Mouse (Mus musculus) ES-Bruce4 (cell line): Measurements from ENCODE around the gene Trim15. TPM values are rescaled to one million over a fixed set of nuclear protein-coding genes. Genes with fewer than 3 reads are reported as not detected.

Experiments
- H3K27ac ChIP-seq: 2 replicates; pipeline ENCODE4 v1.5.1; 2012; ENCODE audit warnings: low read length, inconsistent platforms; ENCODE audit not compliant: insufficient read depth
- H3K27me3 ChIP-seq: 2 replicates; pipeline ENCODE4 v1.6.1; 2012; ENCODE audit warnings: mild to moderate bottlenecking, low read length, inconsistent platforms; ENCODE audit not compliant: control insufficient read depth, poor library complexity, insufficient read depth, severe bottlenecking
- H3K36me3 ChIP-seq: 2 replicates; pipeline ENCODE4 v1.6.1; 2012; ENCODE audit warnings: inconsistent platforms, mild to moderate bottlenecking, low read length, moderate library complexity; ENCODE audit not compliant: control insufficient read depth, poor library complexity, insufficient read depth, severe bottlenecking
- H3K4me1 ChIP-seq: one replicate; pipeline ENCODE4 v1.8.1; 2011; ENCODE audit warnings: low read length; ENCODE audit not compliant: control insufficient read depth, insufficient read depth
- H3K4me3 ChIP-seq: 2 replicates; pipeline ENCODE4 v1.5.1; 2011; ENCODE audit warnings: low read depth, mild to moderate bottlenecking, low read length
- H3K9ac ChIP-seq: 2 replicates; pipeline ENCODE4 v1.6.1; 2012; ENCODE audit warnings: low read depth, mild to moderate bottlenecking, inconsistent platforms; ENCODE audit not compliant: poor library complexity, severe bottlenecking
- H3K9me3 ChIP-seq: replicated peaks from 2 replicates; pipeline ENCODE4 v1.6.1; 2012; ENCODE audit warnings: mild to moderate bottlenecking, low read length, inconsistent platforms; ENCODE audit not compliant: control insufficient read depth, poor library complexity, insufficient read depth, severe bottlenecking
- CTCF ChIP-seq: IDR thresholded peaks from one replicate; pipeline ENCODE4 v1.8.1; 2011; ENCODE audit warnings: low read depth, low read length
- EP300 ChIP-seq: IDR thresholded peaks from 2 replicates; pipeline ENCODE4 v1.6.1; 2011; ENCODE audit warnings: low read depth, low read length; ENCODE audit not compliant: insufficient read depth
- POLR2A ChIP-seq: IDR thresholded peaks from one replicate; pipeline ENCODE4 v1.8.1; 2011; ENCODE audit warnings: low read length; ENCODE audit not compliant: insufficient read depth
- polyA plus RNA-seq: library from polyadenylated mRNA; stranded (reverse); fragments of >200 nt; gene quantifications from 2 replicates; pipeline ENCODE4 v1.2.4, GENCODE M21; 2011; ENCODE audit warnings: low read depth; ENCODE audit not compliant: missing spikeins, insufficient read depth, insufficient read length

Trim15 gene
- polyA plus RNA-seq, 1 experiment = not detected

DNA sequence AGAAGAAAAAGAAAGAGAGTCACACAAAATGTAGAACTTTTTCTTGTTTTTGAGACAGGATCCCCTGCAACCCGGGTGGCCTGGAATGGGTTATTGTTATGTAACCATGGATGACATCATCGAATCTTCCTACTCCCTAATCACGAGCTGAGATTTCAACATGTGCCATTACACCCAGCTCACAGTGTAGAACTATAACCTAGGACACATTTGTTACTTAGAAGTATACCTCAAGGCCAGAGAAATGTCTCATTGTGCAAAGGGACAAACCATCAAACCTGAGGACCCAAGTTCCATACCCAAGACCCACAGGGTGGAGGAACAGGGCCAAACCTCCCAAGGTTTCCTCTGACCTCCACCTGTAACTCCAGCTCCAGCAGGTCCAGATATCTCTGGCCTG, 36.6 kb upstream of the Trim15 start:
- Histone ChIP-seq H3K36me3 (no peaks in the 10 kb centered on the region), H3K9me3 (no peaks in the 10 kb centered on the region), H3K4me1 (peaks cover 2% of the 10 kb centered on the region), H3K27ac (no peak overlapping the region; the same call in 1 of the 2 replicates), H3K4me3 (no peak overlapping the region), H3K9ac (no peak overlapping the region), H3K27me3 (no peaks in the 10 kb centered on the region)
- TF ChIP-seq CTCF (no peak), EP300 (no peak), POLR2A (no peak)

DNA sequence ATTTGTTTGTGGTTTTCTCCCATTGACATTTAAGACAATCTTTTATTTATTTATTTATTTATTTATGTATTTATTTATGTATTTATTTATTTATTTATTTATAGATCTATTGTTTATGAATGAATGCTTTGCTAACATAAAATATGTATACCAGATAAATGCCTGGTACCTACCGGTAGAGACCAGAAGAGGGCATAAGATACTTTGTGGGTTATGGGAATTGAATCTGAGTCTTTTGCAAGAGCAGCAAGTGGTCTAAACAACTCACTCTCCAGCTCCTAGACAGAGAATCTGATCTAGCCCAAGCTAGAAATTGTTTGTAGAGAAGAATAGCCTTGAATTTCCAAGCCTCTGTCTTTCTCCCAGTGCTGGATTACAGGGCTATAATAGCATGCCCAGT, 33.7 kb upstream of the Trim15 start:
- TF ChIP-seq POLR2A (no peak), CTCF (no peak), EP300 (no peak)
- no peaks in the 10 kb centered on the region for H3K9me3 ChIP-seq
- H3K9ac ChIP-seq = no peak overlapping the region
- H3K4me3 ChIP-seq = no peak overlapping the region
- H3K27ac ChIP-seq = no peak overlapping the region
- H3K27me3 ChIP-seq = no peaks in the 10 kb centered on the region
- no peaks in the 10 kb centered on the region for H3K36me3 ChIP-seq
- no peaks in the 10 kb centered on the region for H3K4me1 ChIP-seq

DNA sequence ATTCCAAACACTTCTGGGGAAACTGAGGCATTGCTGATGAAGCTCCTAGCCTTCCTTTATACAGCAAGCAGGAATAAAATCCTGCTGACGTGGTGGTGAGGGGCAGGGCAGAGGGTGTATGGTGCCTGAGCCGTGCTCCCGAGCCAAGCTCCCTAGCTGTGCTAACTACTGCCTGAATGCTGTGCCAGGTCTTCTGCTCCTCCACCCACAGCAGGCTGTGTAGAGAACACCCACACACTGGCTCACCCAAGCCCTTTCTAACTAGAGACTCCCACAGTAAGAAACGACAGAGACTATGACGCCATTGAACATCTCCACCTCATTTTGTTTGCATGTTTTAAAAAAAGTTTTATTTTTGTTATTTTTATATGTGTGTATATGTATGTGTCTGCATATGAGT, 33.0 kb upstream of the Trim15 start:
- TF ChIP-seq CTCF = no peak
- TF ChIP-seq POLR2A = no peak
- no peak for TF ChIP-seq EP300
- no peaks in the 10 kb centered on the region for H3K4me1 ChIP-seq
- no peak overlapping the region for H3K9ac ChIP-seq
- no peaks in the 10 kb centered on the region for H3K9me3 ChIP-seq
- no peaks in the 10 kb centered on the region for H3K27me3 ChIP-seq
- no peak overlapping the region for H3K4me3 ChIP-seq
- no peak overlapping the region for H3K27ac ChIP-seq
- no peaks in the 10 kb centered on the region for H3K36me3 ChIP-seq

DNA sequence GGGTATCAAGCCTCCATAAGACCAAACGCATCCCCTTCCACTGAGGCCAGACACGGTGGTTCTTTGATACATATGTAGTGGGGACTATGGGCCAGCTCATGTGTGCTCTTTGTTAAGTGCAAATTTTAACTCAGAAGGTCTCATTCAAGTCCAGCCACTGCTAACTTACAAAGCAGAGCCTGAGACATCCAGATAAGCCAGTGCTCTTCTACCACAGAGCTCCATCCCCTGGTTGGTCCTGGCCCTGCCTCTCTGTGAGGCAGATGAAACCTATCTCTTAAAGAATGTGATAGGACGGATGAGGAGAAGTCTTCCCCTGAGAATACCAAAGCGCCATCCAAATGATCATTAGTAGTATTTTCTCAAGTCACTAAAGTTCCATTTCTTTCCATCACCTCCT, 32.4 kb upstream of the Trim15 start:
- Histone ChIP-seq H3K4me1 (no peaks in the 10 kb centered on the region), H3K27ac (no peak overlapping the region), H3K9ac (no peak overlapping the region), H3K9me3 (no peaks in the 10 kb centered on the region), H3K27me3 (no peaks in the 10 kb centered on the region), H3K4me3 (no peak overlapping the region), H3K36me3 (no peaks in the 10 kb centered on the region)
- TF ChIP-seq EP300 = no peak
- no peak for TF ChIP-seq POLR2A
- TF ChIP-seq CTCF = no peak

DNA sequence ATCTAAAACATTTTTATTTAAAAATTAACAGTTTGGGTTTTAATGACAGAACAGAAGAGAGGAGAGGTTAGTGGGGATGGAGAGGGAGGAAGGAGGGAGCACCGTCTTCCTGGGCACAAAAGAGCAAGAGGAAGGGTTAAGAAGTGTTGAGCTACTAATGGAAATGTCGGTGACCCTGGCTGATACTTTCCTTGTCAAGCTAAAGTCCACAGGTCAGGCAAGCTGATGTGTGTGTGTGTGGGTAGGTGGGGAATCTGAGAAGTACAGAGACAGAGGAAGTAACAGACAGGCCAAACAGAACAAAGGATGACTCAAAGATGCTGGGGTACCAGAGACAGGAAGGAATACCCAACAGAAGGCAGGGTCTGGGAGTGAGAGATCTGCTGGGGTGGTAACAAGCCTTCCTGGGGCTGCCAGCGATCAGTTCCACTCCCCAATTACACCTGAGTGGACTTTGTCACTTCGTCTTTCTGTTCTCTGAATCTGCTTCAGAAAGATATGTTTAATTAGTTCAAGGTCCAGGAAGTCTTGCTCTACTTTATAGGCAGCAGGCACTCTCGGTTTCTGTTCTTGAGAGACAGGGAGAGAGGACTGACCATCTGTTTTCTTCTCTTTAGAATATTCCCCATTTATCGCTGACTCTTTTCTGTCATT, 30.7 kb upstream of the Trim15 start, which contains the start of gene Trim31:
Gene Trim31 (plus strand): TSS at position 567 of the 654 bp plus-strand sequence.
- TF ChIP-seq EP300 (no peak), POLR2A (no peak), CTCF (no peak)
- Histone ChIP-seq H3K9ac (no peak within 1 kb of the TSS), H3K27ac (no peak within 1 kb of the TSS)

DNA sequence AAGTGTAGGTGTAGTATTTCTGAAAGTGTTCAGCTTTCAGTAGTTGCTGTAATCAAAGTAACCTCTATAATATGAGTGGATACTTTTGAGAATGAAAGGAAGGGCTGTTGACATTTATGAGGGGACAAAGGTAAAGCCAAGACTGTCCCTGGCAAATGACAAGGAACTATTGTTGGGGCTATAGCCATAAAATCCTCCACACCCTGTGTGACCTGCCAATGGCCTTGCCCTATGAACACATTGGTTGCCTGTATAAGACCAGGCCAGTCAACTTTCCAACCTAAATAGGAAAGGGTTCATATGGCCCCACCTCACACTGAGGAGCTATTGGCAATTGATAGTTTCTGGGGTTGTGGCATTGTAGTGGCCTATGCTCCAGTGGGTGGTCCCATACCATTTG, 30.1 kb upstream of the Trim15 start:
- H3K9me3 ChIP-seq = no peaks in the 10 kb centered on the region
- no peak overlapping the region for H3K27ac ChIP-seq
- no peak overlapping the region for H3K9ac ChIP-seq
- no peak overlapping the region for H3K4me3 ChIP-seq
- H3K4me1 ChIP-seq = no peaks in the 10 kb centered on the region
- TF ChIP-seq CTCF (no peak), POLR2A (no peak), EP300 (no peak)
- H3K36me3 ChIP-seq = no peaks in the 10 kb centered on the region
- no peaks in the 10 kb centered on the region for H3K27me3 ChIP-seq

More for the DNA sequence above, 30.7 kb upstream of the Trim15 start, which contains the start of gene Trim31:
- H3K4me3 ChIP-seq = no peak within 1 kb of the TSS
- no peaks in the 10 kb centered on the region for H3K27me3 ChIP-seq
- H3K9me3 ChIP-seq = no peaks in the 10 kb centered on the region
- H3K4me1 ChIP-seq = no peaks in the 10 kb centered on the region
- no peaks in the 10 kb centered on the region for H3K36me3 ChIP-seq
